Mouse (Mus musculus) embryo, embryonic 10 days (tissue): ENCODE measurements around the gene Trem1.

Source experiments
- DNase-seq: peaks from one replicate; pipeline ENCODE4 v3.0.0-alpha.2; 2015; ENCODE audit warnings: low spot score

Trem1 gene

DNA sequence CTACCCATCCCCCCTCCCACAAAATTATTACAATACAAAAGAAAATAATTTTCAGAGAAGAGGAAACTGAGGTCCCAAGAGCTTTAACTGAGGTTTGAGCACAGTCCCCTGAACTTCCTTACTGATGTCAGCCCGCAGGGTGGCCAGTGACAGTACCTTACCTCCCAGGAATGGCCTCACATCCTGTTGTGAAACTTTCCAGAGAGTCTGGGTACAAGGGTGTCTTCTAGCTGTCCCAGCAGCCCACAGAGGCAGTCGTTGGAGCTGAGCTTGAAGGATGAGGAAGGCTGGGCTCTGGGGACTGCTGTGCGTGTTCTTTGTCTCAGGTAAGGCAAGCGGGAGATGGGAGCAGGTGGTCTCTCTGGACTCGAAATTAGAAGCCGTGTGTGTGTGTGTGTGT, at the start of gene Trem1:
TSS of gene Trem1 (plus strand) at position 251 of the 400 bp plus-strand sequence.
- no peak for DNase-seq

DNA sequence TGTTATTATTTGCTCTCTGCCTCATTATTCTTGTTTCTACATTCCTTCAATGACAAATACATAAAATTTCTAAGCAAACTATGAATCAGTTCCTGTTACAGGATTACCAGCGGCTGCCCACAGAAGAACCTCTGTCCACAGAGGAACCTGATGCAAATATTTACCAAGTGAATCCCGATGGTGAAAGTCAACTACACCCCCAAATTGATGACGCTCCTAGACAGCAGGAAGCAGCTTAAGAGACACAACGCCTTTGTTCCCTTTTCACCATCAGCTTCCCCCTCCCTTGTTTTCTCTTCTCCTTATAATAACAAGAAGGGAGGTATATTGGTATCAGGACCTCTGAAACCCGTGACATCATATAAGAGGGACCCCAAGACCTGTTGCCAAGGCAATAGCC, 47.3 kb upstream of the Trem1 start:
- no peak for DNase-seq

DNA sequence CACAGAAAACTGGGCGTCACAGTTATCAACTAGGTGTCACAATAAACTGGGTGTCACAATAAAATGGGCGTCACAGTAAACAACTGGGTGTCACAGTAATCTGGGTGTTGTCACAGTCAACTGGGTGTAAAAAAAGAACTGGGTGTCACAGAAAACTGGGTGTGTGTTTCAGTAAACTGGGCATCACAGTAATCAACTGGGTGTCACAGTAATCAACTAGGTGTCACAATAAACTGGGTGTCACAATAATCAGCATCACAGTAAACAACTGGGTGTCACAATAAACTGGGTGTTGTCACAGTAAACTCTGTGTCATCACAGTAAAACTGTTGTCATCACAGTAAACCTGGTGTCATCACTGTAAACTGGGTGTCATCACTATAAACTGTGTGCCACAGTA, 40.2 kb upstream of the Trem1 start:
- no peak for DNase-seq

DNA sequence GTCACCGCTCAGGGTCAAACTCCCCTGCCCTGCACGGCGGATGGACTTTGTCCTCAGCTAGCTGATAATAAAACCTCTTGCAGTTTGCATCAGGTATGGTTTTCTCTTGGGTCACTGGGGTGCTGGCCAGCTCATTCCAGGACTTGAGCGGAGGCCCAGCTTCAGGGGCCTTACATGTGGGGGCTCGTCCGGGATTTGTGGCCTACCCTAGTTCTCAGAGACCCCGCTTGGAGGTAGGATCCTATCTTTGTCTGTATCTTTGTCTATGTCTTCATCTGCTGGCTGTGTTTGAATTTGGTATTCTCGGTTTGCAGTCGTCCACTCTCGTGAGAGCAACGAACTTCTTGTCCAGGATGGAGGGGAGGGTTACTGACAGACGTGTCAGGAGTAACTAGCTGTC, 29.5 kb upstream of the Trem1 start:
- DNase-seq, result no peak

DNA sequence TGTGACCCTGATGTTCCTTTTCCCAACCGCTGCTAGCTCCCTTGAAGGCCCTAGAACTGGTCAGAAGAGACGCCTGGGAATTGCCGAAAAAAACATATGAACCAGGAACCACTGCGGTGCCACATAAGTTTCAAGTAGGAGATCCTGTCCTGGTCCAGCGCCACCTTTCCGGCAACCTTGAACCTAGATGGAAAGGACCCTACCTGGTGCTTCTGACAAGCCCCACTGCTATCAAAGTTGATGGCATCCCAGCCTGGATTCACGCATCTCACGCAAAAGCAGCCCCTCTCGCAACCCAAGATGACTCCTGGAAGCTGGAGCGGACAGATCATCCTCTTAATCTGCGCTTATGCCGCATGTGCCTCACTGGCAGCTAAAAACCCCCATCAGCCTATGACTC, 20.0 kb upstream of the Trem1 start:
- DNase-seq, result no peak

DNA sequence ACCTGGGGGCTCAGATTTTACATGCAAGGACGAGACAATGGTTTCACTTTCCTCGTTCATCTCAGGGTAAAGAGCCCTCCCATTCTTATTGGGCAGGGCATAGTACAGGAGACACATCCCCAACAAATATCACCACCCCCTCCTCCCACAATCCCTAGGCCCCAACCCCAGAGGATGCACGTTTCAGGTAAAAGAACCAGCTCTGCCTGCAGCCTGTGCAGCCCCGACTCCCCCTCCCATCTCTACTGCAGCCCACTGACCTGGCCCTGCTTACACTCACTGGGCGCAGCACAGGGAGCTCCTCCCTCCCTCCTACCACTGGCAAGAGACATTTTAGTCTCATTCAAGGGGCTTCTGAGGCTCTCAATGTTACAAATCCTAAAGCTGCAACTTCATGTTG, 19.1 kb upstream of the Trem1 start:
- DNase-seq, result no peak

DNA sequence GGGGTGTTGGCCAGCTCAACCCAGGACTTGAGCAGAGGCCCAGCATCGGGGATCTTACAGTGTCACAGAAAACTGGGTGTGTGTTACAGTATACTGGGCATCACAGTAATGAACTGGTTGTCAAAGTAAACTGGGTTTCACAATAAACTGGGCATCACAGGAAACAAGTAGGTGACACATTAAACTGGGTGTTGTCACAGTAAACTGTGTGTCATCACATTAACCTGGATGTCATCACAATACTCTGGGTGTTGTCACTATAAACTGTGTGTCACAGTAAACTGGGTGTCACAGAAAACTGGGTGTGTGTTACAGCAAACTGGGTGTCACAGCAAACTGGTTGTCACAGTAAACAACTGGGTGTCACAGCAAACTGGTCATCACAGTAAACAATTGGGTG, 17.1 kb upstream of the Trem1 start:
- DNase-seq, result no peak

DNA sequence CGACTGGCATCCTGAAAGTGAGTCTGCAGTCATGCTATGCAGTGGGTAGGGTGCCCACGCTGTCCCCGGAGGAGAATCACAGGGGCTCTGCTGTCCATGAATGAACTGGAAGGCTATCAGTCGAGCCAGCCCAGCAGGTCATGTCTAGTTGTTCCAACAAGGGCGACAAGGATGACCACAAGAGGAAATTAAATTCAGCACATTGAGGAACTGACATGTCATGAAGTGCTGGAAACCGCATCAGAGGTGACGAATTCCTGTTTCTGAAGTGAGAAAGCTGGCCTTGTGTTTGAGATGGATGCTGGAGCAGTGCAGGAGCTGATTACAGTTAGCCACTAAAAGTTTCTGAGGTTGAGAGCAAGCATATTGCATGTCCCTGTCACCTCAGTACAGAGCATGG, 1.9 kb upstream of the Trem1 start:
- no peak for DNase-seq

DNA sequence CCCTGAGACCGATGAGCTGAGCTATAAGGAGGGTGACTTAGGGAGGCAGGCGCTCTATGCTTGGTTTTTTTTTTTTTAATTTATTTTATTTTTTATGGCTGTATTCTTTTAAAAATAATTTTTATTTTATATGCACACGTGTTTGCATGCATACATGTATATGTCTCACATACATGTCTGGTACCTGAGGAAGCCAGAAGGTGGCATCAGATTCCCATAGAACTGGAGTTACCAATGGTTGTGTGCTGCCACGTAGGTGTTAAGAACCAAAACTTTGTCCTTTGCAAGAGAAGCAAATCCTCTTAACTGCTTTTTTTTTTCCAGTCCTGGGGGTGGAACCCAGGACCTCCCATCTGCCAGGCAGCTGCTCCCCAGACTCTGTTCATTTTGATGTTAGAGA, 1.2 kb downstream of the Trem1 start:
- DNase-seq, result no peak

DNA sequence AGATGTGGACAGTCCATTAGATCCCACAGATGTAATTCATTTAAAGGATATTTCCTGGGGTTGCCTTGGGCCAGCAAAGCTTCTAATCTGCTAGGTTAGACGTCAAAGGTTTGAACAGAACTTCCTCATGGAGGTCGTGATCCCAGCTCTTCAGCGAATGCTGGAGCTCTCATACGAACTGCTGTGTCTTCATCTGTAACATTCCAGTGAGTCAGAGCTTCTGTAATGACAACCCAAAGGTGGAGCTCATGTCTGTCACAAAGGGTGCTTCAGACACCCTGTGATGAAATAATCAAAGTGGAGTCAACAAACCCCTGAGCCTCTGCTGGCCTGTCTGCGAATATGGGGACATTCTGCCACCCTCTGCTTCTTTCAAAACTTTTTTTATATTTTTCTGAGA, 2.0 kb downstream of the Trem1 start:
- no peak for DNase-seq

DNA sequence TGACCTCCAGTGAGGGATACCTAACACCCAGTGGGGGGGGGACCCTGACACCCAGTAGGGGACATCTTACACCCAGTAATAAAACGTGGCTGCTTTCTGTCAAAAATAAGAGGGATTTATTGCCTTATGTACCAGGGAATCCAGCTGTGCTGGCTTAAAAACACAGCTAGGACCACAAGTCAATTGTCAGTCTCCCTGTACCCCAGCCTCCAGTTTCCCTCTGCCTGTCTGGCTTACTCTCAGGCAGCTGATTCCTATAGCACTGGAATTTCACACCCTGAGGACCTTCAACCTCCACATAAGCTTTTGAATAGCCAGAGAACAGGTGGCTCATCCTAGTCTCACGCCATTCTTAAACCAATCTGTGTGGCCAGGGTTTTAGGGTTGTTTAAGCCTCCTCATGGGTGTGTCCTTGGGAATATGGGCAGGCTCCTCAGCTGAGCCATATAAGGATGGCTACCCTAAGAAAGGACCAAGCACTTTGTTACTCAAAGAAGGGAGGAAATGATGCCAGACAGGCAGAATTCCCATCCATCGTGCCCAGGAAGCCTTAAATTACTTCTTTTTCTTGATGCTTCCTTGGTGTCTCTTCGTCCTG, 3.3 kb downstream of the Trem1 start:
- no peak for DNase-seq

DNA sequence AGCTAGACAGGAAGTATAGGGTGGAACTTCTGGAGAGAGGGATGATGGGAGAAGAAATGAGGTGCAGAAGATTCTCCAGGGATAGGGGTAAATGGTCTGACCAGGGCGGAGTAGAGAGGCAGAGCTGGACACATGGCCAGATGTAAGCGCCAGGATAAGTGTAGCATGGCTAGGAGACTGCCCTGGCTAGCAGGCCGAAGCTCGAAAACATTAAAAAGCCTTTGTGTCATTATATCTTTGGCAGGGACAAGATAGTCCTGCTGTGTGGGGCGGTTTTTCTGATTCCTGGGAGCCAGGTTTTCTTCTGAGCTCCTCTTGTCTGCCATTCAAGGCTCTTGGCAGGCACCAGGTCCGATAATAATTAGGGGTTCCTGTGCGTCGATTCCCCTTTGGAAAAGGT, 5.1 kb downstream of the Trem1 start:
- DNase-seq, result no peak

DNA sequence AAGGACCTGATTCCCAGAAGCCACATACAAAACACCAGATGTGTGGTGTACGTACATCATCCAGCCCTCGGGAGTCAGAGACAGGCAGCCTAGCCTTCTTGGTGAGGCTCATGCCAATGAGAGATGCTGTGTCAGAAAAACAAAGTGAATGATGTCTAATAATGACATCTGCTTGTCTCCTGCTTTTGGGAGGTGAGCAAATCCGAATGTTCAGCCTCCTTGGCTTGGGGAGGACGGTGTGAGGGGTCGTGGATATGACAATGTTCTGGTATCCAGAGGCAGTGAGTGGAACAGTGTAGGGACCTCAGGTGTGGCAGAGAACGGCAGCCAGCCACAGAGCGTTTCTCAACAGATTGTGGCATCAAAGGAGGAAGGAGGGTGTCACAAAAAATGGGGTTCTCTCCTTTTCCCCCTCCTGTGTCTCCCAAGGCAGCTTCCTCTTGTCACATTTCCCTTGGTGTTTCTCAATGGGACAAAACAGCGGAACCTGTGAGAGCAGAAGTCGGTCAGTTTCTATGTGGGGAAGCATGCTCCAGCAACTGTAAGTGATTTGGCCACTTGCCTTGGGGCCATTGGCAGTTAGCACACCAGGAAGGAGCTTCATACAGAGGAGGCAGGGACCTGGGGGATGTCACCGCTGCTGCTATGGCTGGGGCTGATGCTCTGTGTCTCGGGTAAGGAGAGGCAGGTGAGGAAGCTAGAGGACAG, 14.8 kb downstream of the Trem1 start, which contains the start of gene Trem3:
TSS of gene Trem3 (plus strand) at position 557 of the 708 bp plus-strand sequence.
- DNase-seq, result no peak

DNA sequence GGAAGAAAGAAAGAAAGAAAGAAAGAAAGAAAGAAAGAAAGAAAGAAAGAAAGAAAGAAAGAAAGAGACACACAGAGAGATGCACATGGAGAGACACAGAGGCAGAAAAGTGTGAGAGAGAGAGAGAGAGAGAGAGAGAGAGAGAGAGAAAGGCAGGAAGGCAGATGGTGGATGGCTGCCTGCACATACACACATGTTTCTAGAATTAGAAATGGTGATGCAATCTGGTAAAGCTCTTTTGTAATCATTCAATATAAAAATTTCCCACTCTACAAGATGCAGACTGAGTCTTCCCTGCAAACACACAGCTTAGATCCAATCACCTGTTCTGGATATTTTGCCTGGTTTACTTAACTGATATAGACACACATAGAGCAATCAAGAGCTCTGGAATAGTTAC, 16.5 kb downstream of the Trem1 start:
- DNase-seq, result no peak

DNA sequence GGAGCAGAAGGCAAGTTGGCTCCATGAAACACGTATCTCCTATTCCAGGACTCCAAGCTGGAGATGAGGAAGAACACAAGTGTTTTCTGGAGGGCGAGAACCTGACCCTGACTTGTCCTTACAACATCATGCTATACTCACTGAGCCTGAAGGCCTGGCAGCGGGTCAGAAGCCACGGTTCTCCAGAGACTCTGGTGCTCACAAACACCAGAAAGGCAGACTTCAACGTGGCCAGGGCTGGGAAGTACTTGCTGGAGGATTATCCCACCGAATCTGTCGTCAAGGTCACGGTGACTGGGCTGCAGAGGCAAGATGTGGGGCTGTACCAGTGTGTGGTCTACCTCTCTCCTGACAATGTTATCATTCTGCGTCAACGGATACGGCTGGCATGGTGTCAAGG, 16.9 kb downstream of the Trem1 start:
- no peak for DNase-seq

DNA sequence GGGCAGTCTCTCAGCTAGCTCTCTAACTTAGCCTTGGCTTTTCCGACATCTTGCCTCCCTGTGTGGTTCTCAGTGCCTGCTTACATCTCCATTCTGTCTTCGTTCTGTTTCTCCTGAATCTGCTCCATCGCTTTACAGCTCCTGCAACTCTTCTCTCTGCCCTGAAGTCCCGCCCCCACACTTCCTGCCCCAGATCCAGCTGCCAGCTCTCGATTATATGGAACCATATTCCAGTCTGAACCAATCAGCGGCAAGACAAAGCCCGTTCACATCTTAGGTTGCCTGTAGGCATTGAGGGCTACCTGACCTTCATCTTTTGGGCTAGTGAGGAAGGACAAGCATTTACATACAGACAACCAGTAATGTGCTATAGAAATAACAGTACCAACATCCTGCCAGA, 18.1 kb downstream of the Trem1 start:
- DNase-seq, result no peak

DNA sequence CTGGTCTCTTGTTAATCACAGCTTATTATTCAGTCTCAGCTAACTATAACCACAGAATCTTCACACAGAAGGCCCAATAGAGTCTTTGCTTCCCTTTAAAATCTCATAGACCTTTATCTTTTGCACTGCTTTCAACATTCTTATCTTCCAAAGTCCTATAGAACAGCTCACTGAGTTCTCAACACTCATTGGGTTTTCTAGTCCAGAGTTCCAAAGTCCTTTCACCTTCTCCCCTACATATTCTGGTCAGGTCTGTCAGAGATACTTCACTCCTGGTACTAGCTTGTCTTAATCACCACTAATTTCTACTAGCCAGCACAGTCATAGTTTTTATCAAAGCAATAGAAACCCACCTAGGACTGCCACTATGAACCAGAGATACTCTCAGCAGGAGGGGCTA, 24.0 kb downstream of the Trem1 start:
- no peak for DNase-seq

DNA sequence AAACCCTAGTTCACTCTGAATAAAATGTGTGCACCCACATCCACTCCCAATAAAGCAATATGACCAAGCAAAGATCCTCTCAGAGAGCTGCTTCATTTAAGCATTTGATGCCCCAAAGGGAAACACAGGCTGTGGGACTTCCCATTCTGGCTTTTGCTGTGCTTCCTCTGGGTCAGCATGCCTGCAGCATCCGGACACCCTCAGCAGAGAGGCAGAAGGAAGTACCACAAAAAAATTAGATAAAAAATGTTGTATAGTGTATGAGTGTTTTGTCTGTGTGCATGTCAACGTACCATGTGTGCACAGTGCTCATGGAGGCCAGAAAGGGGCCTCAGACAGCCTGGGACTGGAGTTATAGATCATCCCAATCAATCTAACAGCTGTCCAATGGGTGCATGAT, 29.3 kb downstream of the Trem1 start:
- no peak for DNase-seq

DNA sequence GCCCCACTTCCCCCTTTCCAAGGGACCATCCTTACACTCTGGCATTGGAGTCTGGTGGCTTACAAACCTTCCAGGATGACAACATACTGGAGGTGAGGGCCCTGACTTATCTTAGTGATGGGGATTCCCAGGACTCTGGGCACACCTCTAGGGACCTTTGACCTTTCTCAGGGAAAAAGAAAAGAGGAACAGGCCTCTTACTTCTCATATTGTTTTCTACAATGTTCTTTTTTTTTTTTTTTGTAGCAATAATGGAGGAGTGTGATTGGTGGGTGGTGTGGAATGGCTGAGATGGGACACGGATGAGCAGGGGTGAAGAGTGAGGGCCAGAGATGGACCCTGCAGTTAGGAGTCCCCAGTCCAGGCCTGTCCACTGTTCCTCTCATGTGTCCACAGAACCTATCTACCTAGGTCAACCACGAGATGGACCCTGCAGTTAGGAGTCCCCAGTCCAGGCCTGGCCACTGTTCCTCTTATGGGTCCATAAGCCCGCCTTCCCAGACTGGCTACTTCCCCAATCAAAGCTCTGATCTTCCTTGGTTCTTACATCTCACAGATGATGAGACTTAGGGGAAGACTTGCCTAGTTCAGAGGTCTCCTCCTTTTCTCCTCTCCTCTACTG, 31.3 kb downstream of the Trem1 start, which contains the start of gene Treml4:
TSS of gene Treml4 (plus strand) at position 555 of the 622 bp plus-strand sequence.
- no peak for DNase-seq

DNA sequence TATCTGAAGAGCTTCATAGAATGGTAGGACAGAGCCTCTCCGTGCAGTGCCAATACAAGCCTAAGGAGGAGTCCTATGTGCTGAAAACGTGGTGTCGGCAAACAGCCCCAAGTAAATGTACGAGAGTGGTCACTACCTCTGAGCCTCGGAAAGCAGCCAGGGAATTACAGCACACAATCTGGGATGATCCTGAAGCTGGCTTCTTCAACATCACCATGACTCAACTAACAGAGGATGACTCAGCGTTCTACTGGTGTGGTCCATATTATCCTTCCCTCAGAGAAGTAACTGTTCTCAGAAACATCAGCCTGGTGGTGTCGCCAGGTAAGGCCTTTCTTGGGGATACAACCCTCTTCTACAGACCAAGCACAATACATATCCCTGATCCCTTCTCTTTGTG, 32.1 kb downstream of the Trem1 start:
- DNase-seq, result no peak

DNA sequence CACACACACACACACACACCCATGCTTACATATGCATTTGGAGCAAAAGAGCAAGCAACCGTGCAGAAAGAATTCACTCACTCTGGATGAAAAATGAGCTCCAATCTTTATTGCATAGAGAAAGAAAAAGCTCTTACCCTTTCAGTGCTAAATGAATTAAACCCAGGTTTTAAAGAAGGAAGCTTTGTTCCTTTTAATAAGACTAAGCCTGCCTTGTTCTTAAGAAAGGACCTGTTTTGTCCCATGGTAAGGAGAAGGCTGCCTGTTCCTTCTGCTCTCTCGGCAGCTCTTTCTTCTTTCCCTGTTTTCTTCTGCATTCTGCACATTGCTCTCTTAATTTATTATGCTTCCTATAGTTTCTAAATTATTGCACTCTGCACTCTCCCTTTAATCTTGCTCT, 33.6 kb downstream of the Trem1 start:
- peak; percentile 11 for DNase-seq

DNA sequence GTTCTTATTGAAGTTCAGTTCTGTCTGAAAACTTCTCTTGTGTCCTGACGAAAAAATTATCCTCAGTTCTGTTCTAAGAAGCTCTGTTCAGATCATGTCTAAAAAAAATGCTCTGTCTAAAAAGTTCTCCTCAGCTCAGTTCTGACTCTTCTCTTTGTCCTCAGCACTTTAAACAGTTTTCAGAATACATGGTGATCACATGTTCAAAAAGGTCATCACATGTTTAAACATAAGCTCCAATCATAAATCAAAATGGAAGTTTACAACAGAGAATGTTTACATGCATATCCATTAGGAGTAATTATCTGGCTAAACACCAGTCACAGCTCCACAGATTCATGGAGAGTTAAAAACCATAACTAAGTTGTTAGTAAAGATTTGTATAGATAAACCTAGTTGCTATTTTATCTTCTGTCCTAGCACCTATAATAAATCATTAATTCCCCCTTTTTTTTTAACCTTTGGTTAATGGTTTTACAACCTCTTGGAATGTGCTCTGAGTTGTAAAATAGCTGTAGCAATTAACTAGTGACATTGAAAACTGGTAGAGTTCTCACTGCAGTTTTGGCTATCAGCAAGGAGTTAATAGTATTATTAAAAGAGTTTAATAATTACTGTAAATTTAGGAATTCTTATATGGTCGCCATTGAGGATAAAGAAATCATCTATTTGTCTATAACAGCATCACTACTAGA, 34.2 kb downstream of the Trem1 start:
- no peak for DNase-seq

DNA sequence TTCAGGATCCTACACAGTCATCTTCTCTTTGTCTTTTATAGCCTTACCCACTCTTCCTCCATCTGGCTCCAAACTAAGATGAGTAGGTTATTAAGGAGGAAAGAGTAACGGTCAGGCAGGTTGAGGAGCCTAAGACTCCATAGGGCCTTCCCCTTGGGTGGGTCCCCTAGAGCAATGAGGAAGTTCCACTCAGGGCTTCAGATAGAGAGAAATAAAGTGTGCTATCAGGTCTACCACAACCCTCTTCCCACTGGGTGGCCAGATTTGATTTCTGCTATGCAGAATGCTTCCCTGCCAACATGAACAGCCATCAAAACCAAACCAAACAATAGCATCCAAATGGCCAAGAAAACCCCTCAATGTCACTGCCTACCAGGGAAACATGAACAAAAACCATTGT, 35.0 kb downstream of the Trem1 start:
- no peak for DNase-seq
